Mouse (Mus musculus) testis, adult 2 months (tissue): ENCODE measurements around the gene Cyp2d10.
"Not testable (repeated sequence)": the region's sequence is repeated elsewhere in the genome, so short reads cannot be mapped to it uniquely, and the experiment has no call there.

Source experiments
- CTCF ChIP-seq: fragments of 200-500 bp; IDR thresholded peaks from 2 replicates; pipeline ENCODE4 v1.5.1; 2012; ENCODE audit warnings: low read depth, mild to moderate bottlenecking, inconsistent platforms, low read length, moderate library complexity; ENCODE audit not compliant: control insufficient read depth, insufficient read depth, insufficient replicate concordance
- POLR2A ChIP-seq: fragments of 200-500 bp; IDR thresholded peaks from 2 replicates; pipeline ENCODE4 v1.6.1; 2012; ENCODE audit warnings: low read depth, mild to moderate bottlenecking, inconsistent platforms, low read length, moderate library complexity; ENCODE audit not compliant: control insufficient read depth

- not testable (repeated sequence) for TF ChIP-seq POLR2A, CTCF
Measured at GRCm38 (mm10) chr15:82450045-82450444, 43.0 kb upstream of the Cyp2d10 start.
